Mouse (Mus musculus) heart, embryonic 14.5 days (tissue): ENCODE results near the gene Gbp2b. TPM values are rescaled to one million over a fixed set of nuclear protein-coding genes. Genes with fewer than 3 reads are reported as not detected.

ENCODE experiments used
- microRNA-seq: library from miRNA; unstranded; fragments of <30 nt; microRNA quantifications from one replicate; pipeline ENCODE4, GENCODE M21; 2016
- polyA plus RNA-seq: library from polyadenylated mRNA; unstranded; fragments of >200 nt; fragmentation: Nextera tagmentation; extraction: Ambion mirVana; gene quantifications from 2 replicates; pipeline ENCODE4 v1.2.1, GENCODE M21; 2014

Gene Gbp2b
- polyA plus RNA-seq, 1 experiment from 2014 or later: 0.09 TPM

Small RNAs within 50 kb of the gene (microRNA-seq; reads per million reads assigned to microRNA genes)
- not detected for gene Mir6381

Other genes with a start within 250 kb of the Gbp2b start
- 241 and 266 TPM in 2 replicates for gene Pdlim5, start 199.2 kb upstream of the Gbp2b start, polyA plus RNA-seq
- gene Gbp5, start 100.9 kb upstream of the Gbp2b start, polyA plus RNA-seq: 0.11 and 0.34 TPM in 2 replicates
- gene Gbp7, start 64.5 kb upstream of the Gbp2b start, polyA plus RNA-seq: 2.9 and 3.6 TPM in 2 replicates
- 1.8 and 3.1 TPM in 2 replicates for gene Gbp3, start 34.8 kb upstream of the Gbp2b start, polyA plus RNA-seq
- 2.3 and 2.4 TPM in 2 replicates for gene Gbp2, start 25.8 kb downstream of the Gbp2b start, polyA plus RNA-seq
- gene Kyat3, start 106.2 kb downstream of the Gbp2b start, polyA plus RNA-seq: 9.7 and 11.1 TPM in 2 replicates
- gene Gtf2b, start 170.2 kb downstream of the Gbp2b start, polyA plus RNA-seq: 57.9 and 64.8 TPM in 2 replicates